Mouse (Mus musculus): ENCODE data around the gene Fahd1.

DNA sequence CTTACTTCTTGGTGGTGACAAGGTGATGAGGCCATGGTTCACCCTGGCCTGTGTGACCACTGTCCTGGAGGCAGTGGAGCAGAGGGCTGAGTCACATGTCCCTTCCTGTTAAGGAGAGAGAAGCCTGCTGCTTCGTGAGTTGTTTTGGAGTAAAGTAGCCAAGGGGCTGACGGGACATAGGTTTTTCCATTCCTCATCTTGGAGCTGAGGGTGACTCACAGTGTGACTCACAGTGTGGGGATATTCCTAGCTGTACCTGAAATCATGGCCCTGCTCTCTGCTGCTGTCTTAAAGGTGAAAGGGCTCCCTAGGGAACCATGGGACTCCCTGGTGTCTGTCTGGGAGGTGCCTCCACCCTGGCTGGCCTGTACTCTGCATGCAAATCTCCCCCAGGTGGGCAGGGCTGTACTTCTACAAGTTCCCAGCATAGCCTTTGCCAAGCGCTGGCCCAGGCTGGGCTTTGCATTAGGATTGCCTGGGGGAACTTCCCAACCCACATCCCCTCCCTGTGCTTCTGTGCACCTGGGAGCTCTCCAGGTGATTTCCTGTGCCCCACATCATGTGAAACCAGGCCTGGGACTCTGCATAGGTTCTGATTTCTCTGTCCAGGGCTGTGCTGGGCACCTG, 5.8 kb upstream of the Fahd1 start:
- no peak for TF ChIP-seq MYOG (IDR thresholded peaks at IDR 0.05; ENCODE audit: control insufficient read depth, extremely low read depth, insufficient read length)
- TF ChIP-seq CTCF (IDR thresholded peaks at IDR 0.05; ENCODE audit: control insufficient read depth, insufficient read depth, insufficient read length), result no peak
- TF ChIP-seq USF1 (IDR thresholded peaks at IDR 0.05; ENCODE audit: low read depth), result peak; percentile 83
- TF ChIP-seq MYOD1 (IDR thresholded peaks at IDR 0.05; ENCODE audit: control insufficient read depth, insufficient read length, low read depth), result no peak
- TF ChIP-seq FOSL1 (IDR thresholded peaks at IDR 0.05; ENCODE audit: insufficient read depth, low read length, poor library complexity, severe bottlenecking), result peak; percentile 91
- TF ChIP-seq MAX (IDR thresholded peaks at IDR 0.05), result peak; percentile 53
- TF ChIP-seq CEBPB (IDR thresholded peaks at IDR 0.05; ENCODE audit: low read depth), result no peak
